In genomic region chr1:51265118-51265800, GRCm38 (mm10) we compare ENCODE assay signal across 9 mouse cellular contexts. TPM values are rescaled to one million over a fixed set of nuclear protein-coding genes. Genes with fewer than 3 reads are reported as not detected.
DNase-seq lines count a peak whose midpoint lies in the region; ATAC-seq and TF ChIP-seq lines count a peak whose summit lies in the region.
"Had no signal": no experiment of that assay in that cellular context is flagged by ENCODE, and none has a peak within 500 bp of the region (broad histone marks: within the 10 kb centered on the region; RNA-seq: fewer than 3 reads in every experiment).

No protein-coding gene starts in this region.

- no peak for DNase-seq in hindbrain, embryonic 14.5 days (ENCODE audit: low spot score)
- DNase-seq in hindbrain, postnatal 0 days (ENCODE audit: low spot score) = no peak
- peak; percentile 98 for DNase-seq in heart, adult 11 months
- DNase-seq in lung, postnatal 36 days = peak; percentile 82
- DNase-seq in right cerebral cortex, adult 18-20 months = no peak

- ATAC-seq in hindbrain, embryonic 14.5 days (ENCODE audit: low FRiP score) = no peak
- ATAC-seq in hindbrain, postnatal 0 days = no peak
- ATAC-seq in kidney, embryonic 15.5 days (replicated peaks; ENCODE audit: low FRiP score) = peak; percentile 78
- ATAC-seq in midbrain, embryonic 16.5 days = no peak
- no peak for ATAC-seq in hindbrain, embryonic 16.5 days

- no peaks in the 10 kb centered on the region; the same call in 1 of the 2 replicates for H3K4me1 ChIP-seq in hindbrain, embryonic 14.5 days (replicated peaks; ENCODE audit: control insufficient read depth, insufficient read depth, low read length)
- H3K4me1 ChIP-seq in hindbrain, postnatal 0 days (ENCODE audit: insufficient read depth, low read length) = 0 out of 2 replicates have a peak, but pooled peaks cover 5% of the 10 kb centered on the region
- H3K4me1 ChIP-seq in kidney, embryonic 15.5 days = peaks cover 24% of the 10 kb centered on the region
- H3K4me1 ChIP-seq in midbrain, embryonic 16.5 days (ENCODE audit: control insufficient read depth, insufficient read depth, low read length) = no peaks in the 10 kb centered on the region; the same call in 1 of the 2 replicates
- peaks cover 6% of the 10 kb centered on the region for H3K4me1 ChIP-seq in hindbrain, embryonic 16.5 days (ENCODE audit: control insufficient read depth, insufficient read depth, low read depth, low read length)
- H3K4me1 ChIP-seq: hindbrain, embryonic 15.5 days had no signal

- H3K4me3 ChIP-seq in hindbrain, embryonic 14.5 days (replicated peaks; ENCODE audit: low read length) = no peak overlapping the region
- no peak overlapping the region for H3K4me3 ChIP-seq in hindbrain, postnatal 0 days (ENCODE audit: low read length)
- H3K4me3 ChIP-seq in kidney, embryonic 15.5 days (replicated peaks) = no peak overlapping the region
- H3K4me3 ChIP-seq in midbrain, embryonic 16.5 days (ENCODE audit: low read depth, low read length) = no peak overlapping the region
- no peak overlapping the region for H3K4me3 ChIP-seq in hindbrain, embryonic 16.5 days (ENCODE audit: low read length)
- H3K4me3 ChIP-seq: hindbrain, embryonic 15.5 days had no signal

- peak overlapping the region; percentile 15; the same call in 1 of the 2 replicates for H3K27ac ChIP-seq in hindbrain, embryonic 14.5 days
- no peak overlapping the region for H3K27ac ChIP-seq in hindbrain, postnatal 0 days
- peak overlapping the region; percentile 59 for H3K27ac ChIP-seq in kidney, embryonic 15.5 days
- no peak overlapping the region for H3K27ac ChIP-seq in midbrain, embryonic 16.5 days (ENCODE audit: low read length)
- H3K27ac ChIP-seq in hindbrain, embryonic 16.5 days (ENCODE audit: low read depth, low read length) = no peak overlapping the region
- H3K27ac ChIP-seq: hindbrain, embryonic 15.5 days had no signal

- H3K9ac ChIP-seq in hindbrain, embryonic 14.5 days = no peak overlapping the region
- H3K9ac ChIP-seq in hindbrain, postnatal 0 days (replicated peaks; ENCODE audit: low read length) = no peak overlapping the region
- no peak overlapping the region for H3K9ac ChIP-seq in kidney, embryonic 15.5 days
- no peak overlapping the region for H3K9ac ChIP-seq in midbrain, embryonic 16.5 days (ENCODE audit: low read depth, low read length)
- H3K9ac ChIP-seq in hindbrain, embryonic 16.5 days (ENCODE audit: low read depth, low read length) = no peak overlapping the region
- H3K9ac ChIP-seq: hindbrain, embryonic 15.5 days had no signal

- no peak overlapping the region for H3K4me2 ChIP-seq in hindbrain, embryonic 14.5 days (replicated peaks)
- H3K4me2 ChIP-seq in hindbrain, postnatal 0 days (ENCODE audit: low read depth, low read length) = no peak overlapping the region
- no peak overlapping the region for H3K4me2 ChIP-seq in kidney, embryonic 15.5 days
- no peak overlapping the region for H3K4me2 ChIP-seq in midbrain, embryonic 16.5 days (ENCODE audit: low read length)
- H3K4me2 ChIP-seq in hindbrain, embryonic 16.5 days (ENCODE audit: low read length) = no peak overlapping the region
- H3K4me2 ChIP-seq: hindbrain, embryonic 15.5 days had no signal

- WGBS in hindbrain, embryonic 14.5 days = 69% methylated on average over 5 of the region's 5 CpGs
- 58% methylated on average over 5 of the region's 5 CpGs for WGBS in hindbrain, postnatal 0 days
- WGBS in kidney, embryonic 15.5 days = 34% methylated on average over 5 of the region's 5 CpGs
- 56% methylated on average over 5 of the region's 5 CpGs for WGBS in midbrain, embryonic 16.5 days
- 63% methylated on average over 5 of the region's 5 CpGs for WGBS in hindbrain, embryonic 16.5 days

- H3K36me3 ChIP-seq in hindbrain, embryonic 14.5 days (replicated peaks; ENCODE audit: control insufficient read depth, insufficient read depth) = no peaks in the 10 kb centered on the region
- H3K36me3 ChIP-seq in hindbrain, postnatal 0 days (ENCODE audit: insufficient read depth, low read length) = no peaks in the 10 kb centered on the region
- no peaks in the 10 kb centered on the region for H3K36me3 ChIP-seq in kidney, embryonic 15.5 days
- no peaks in the 10 kb centered on the region for H3K36me3 ChIP-seq in midbrain, embryonic 16.5 days (ENCODE audit: control insufficient read depth, insufficient read depth, low read length)
- H3K36me3 ChIP-seq in hindbrain, embryonic 16.5 days (ENCODE audit: control insufficient read depth, insufficient read depth, low read length) = no peaks in the 10 kb centered on the region
- H3K36me3 ChIP-seq: hindbrain, embryonic 15.5 days had no signal

- H3K9me3 ChIP-seq in hindbrain, embryonic 14.5 days (ENCODE audit: control insufficient read depth, low read length) = no peaks in the 10 kb centered on the region
- no peaks in the 10 kb centered on the region for H3K9me3 ChIP-seq in hindbrain, postnatal 0 days (ENCODE audit: low read length)
- no peaks in the 10 kb centered on the region for H3K9me3 ChIP-seq in kidney, embryonic 15.5 days (replicated peaks)
- H3K9me3 ChIP-seq in midbrain, embryonic 16.5 days (replicated peaks; ENCODE audit: control insufficient read depth, low read length, poor library complexity, severe bottlenecking) = no peaks in the 10 kb centered on the region
- no peaks in the 10 kb centered on the region for H3K9me3 ChIP-seq in hindbrain, embryonic 16.5 days (ENCODE audit: control insufficient read depth, low read length)
- H3K9me3 ChIP-seq: hindbrain, embryonic 15.5 days had no signal

- H3K27me3 ChIP-seq in hindbrain, embryonic 14.5 days (ENCODE audit: control insufficient read depth, insufficient read depth, low read length) = no peaks in the 10 kb centered on the region
- no peaks in the 10 kb centered on the region for H3K27me3 ChIP-seq in hindbrain, postnatal 0 days (ENCODE audit: insufficient read depth, low read length)
- H3K27me3 ChIP-seq in kidney, embryonic 15.5 days = no peaks in the 10 kb centered on the region
- no peaks in the 10 kb centered on the region for H3K27me3 ChIP-seq in midbrain, embryonic 16.5 days (ENCODE audit: control insufficient read depth, insufficient read depth, low read depth, low read length)
- no peaks in the 10 kb centered on the region for H3K27me3 ChIP-seq in hindbrain, embryonic 16.5 days (replicated peaks; ENCODE audit: control insufficient read depth, insufficient read depth, low read length)
- H3K27me3 ChIP-seq: hindbrain, embryonic 15.5 days had no signal

- no peak for TF ChIP-seq CTCF in hindbrain, postnatal 0 days (IDR thresholded peaks at IDR 0.05; ENCODE audit: low read depth)

RNA-seq across cellular contexts. Expression of gene Cavin2, which starts 23.7 kb away (rescaled TPM):
- polyA plus RNA-seq in hindbrain, embryonic 14.5 days (2014; fragmentation: Nextera tagmentation; extraction: Ambion mirVana) = 8.8 and 9.1 TPM in 2 replicates
- 8.5 and 8.6 TPM in 2 replicates for total RNA-seq in hindbrain, postnatal 0 days (2014; rRNA removed)
- 9.5 and 10.6 TPM in 2 replicates for polyA plus RNA-seq in hindbrain, postnatal 0 days (2015; fragmentation: Nextera tagmentation; extraction: Ambion mirVana)
- 28.9 and 33.3 TPM in 2 replicates for polyA plus RNA-seq in kidney, embryonic 15.5 days (2015; fragmentation: Nextera tagmentation; extraction: Ambion mirVana)
- polyA plus RNA-seq in midbrain, embryonic 16.5 days (2015; fragmentation: Nextera tagmentation; extraction: Ambion mirVana) = 5.6 and 6.5 TPM in 2 replicates
- polyA plus RNA-seq in hindbrain, embryonic 16.5 days (2015; fragmentation: Nextera tagmentation; extraction: Ambion mirVana) = 10.2 and 13.5 TPM in 2 replicates

Comparison
In these comparisons a context has a peak if more than half of its experiments do, and no peak if none do; other contexts are left out.
1. H3K27ac ChIP-seq: peak in hindbrain, embryonic 14.5 days (single experiment) and kidney, embryonic 15.5 days (single experiment); none in hindbrain, postnatal 0 days (single experiment), midbrain, embryonic 16.5 days (single experiment) and hindbrain, embryonic 16.5 days (single experiment).
2. DNase-seq: peak in heart, adult 11 months (single experiment) and lung, postnatal 36 days (single experiment); none in hindbrain, embryonic 14.5 days (single experiment), hindbrain, postnatal 0 days (single experiment) and right cerebral cortex, adult 18-20 months (single experiment).